Comparison of ENCODE assay signal across 30 mouse cellular contexts in the genomic region with DNA sequence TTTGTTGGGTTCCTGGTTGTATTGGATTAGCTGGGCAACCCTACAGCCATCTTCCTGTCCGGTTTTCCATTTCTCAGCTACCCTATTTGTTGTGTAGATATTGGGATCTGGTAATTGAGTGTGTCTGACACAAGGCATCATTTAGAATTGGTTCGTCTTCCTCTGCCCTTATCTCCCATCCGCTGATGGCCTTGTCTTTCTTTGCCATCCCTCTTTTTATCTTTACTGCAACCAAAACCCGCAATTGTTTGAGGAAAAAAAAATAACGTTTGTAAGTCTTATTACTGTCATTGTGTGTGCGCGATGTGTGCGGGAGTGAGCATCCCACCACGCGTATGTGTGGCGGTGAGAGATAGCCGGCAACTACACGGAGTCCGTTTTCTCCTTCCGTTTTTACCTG.
"Had no signal": no experiment of that assay in that cellular context is flagged by ENCODE, and none has a peak within 500 bp of the region (broad histone marks: within the 10 kb centered on the region; RNA-seq: fewer than 3 reads in every experiment).

No protein-coding gene starts in this region.

- H3K4me1 ChIP-seq: heart, embryonic 12.5 days; heart, embryonic 13.5 days; heart, embryonic 15.5 days; hindbrain, embryonic 10.5 days; hindbrain, embryonic 12.5 days; hindbrain, embryonic 13.5 days; hindbrain, embryonic 15.5 days; intestine, embryonic 15.5 days; kidney, embryonic 15.5 days had no signal

- H3K9ac ChIP-seq: heart, embryonic 12.5 days; heart, embryonic 13.5 days; heart, embryonic 15.5 days; hindbrain, embryonic 12.5 days; hindbrain, embryonic 13.5 days; hindbrain, embryonic 14.5 days; hindbrain, embryonic 15.5 days; intestine, embryonic 15.5 days; kidney, embryonic 15.5 days had no signal

- H3K9me3 ChIP-seq: heart, embryonic 12.5 days; heart, embryonic 13.5 days; heart, embryonic 15.5 days; hindbrain, embryonic 10.5 days; hindbrain, embryonic 12.5 days; hindbrain, embryonic 13.5 days; hindbrain, embryonic 15.5 days; intestine, embryonic 15.5 days; kidney, embryonic 15.5 days had no signal

- H3K27ac ChIP-seq: heart, embryonic 13.5 days; heart, embryonic 15.5 days; hindbrain, embryonic 10.5 days; hindbrain, embryonic 12.5 days; hindbrain, embryonic 13.5 days; hindbrain, embryonic 14.5 days; hindbrain, embryonic 15.5 days; hindbrain, postnatal 0 days; intestine, embryonic 15.5 days; kidney, embryonic 15.5 days; kidney, postnatal 0 days; layer of hippocampus, adult 2 months; left cerebral cortex, adult 2 months had no signal

- H3K27me3 ChIP-seq: heart, embryonic 12.5 days; heart, embryonic 13.5 days; heart, embryonic 15.5 days; hindbrain, embryonic 12.5 days; hindbrain, embryonic 13.5 days; hindbrain, embryonic 15.5 days; intestine, embryonic 15.5 days; kidney, embryonic 15.5 days had no signal

- DNase-seq: heart, postnatal 10 days; heart, postnatal 14 days; heart, postnatal 36 days; heart, postnatal 4 days; kidney, adult 11 months; kidney, adult 18-20 months; kidney, adult 2 months; kidney, adult 8-10 months; kidney, adult 9 months; kidney, postnatal 10 days; kidney, postnatal 14 days; kidney, postnatal 25 days; kidney, postnatal 36 days; kidney, postnatal 4 days; layer of hippocampus, adult 9-11 months; layer of hippocampus, postnatal 36 days had no signal

- H3K4me3 ChIP-seq: heart, embryonic 12.5 days; heart, embryonic 13.5 days; heart, embryonic 15.5 days; hindbrain, embryonic 10.5 days; hindbrain, embryonic 12.5 days; hindbrain, embryonic 13.5 days; hindbrain, embryonic 15.5 days; intestine, embryonic 15.5 days; kidney, embryonic 15.5 days; layer of hippocampus, adult 2 months; left cerebral cortex, adult 2 months had no signal

- H3K36me3 ChIP-seq: heart, embryonic 12.5 days; heart, embryonic 13.5 days; heart, embryonic 15.5 days; hindbrain, embryonic 10.5 days; hindbrain, embryonic 12.5 days; hindbrain, embryonic 13.5 days; hindbrain, embryonic 15.5 days; intestine, embryonic 15.5 days; kidney, embryonic 15.5 days had no signal
